Mouse (Mus musculus): ENCODE results near the gene Gm35315. TPM values are rescaled to one million over a fixed set of nuclear protein-coding genes. Genes with fewer than 3 reads are reported as not detected.

Gm35315 gene
- polyA plus RNA-seq, 1 experiment from 2014 or later: 0.16 TPM

DNA sequence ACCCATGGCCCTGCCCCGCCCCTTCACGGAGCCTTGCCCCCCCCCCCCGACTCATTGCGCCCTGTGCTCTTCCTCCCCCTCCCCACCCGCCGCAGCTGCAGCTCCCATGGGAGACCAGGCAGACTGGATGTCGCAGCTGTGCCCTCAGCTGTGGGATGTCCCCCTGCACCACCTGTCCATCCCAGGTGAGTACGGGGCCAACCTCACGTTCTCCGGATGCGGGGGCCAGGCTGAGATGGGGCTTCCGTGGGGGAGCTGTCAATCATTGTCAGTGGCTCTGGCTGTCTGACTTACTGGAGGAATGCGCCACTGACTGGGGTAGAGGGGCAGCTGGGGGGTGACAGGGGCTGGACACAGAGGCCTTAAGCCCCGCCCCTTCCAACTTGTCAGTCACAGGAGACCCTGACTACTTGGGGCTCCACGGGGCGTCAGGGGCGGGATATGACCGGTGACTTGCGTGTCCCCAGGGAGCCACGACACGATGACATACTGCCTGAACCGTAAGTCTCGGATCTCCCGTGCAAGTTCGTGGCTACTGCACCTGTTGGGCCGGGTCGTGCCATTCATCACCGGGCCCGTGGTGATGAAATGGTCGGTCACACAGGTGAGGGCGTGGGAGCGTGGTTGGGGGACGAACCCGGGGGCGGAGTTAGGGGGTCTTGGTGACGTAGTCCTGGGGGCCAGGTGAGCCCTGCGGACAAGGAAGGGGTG, 6.9 kb upstream of the Gm35315 start:
- H3K4me3 ChIP-seq (ENCODE audit: control insufficient read depth in 1 of 2, insufficient read depth in 1 of 2, low read depth in 1 of 2, low read length in 2 of 2): peak overlapping the region; percentile 31 to 32
- peaks cover 8 to 23% of the 10 kb centered on the region in 2 experiments for H3K4me1 ChIP-seq (ENCODE audit: control insufficient read depth in 2 of 2, insufficient read depth in 2 of 2, low read length in 2 of 2)
- peak overlapping the region; percentile 28; the same call in 1 of the 2 replicates for H3K9ac ChIP-seq (ENCODE audit: low read length)
- peak overlapping the region; percentile 74 for H3K4me2 ChIP-seq (ENCODE audit: low read length)
- H3K9me3 ChIP-seq (ENCODE audit: control insufficient read depth, low read length): no peaks in the 10 kb centered on the region
- WGBS: 2% methylated on average over 35 of the region's 37 CpGs
- H3K27ac ChIP-seq (replicated peaks in 1 of 2; ENCODE audit: control insufficient read depth in 1 of 2, insufficient read depth in 1 of 2, low read depth in 2 of 2, low read length in 2 of 2): no peak overlapping the region
- ATAC-seq (ENCODE audit: insufficient number of reproducible peaks, insufficient read depth, low FRiP score, low read depth): 0 out of 2 replicates have a peak, but pooled peaks have one; percentile 18
- no peaks in the 10 kb centered on the region for H3K27me3 ChIP-seq (ENCODE audit: control insufficient read depth, insufficient read depth, low read length)
- peaks cover 33% of the 10 kb centered on the region for H3K36me3 ChIP-seq (ENCODE audit: control insufficient read depth, insufficient read depth, low read length)

DNA sequence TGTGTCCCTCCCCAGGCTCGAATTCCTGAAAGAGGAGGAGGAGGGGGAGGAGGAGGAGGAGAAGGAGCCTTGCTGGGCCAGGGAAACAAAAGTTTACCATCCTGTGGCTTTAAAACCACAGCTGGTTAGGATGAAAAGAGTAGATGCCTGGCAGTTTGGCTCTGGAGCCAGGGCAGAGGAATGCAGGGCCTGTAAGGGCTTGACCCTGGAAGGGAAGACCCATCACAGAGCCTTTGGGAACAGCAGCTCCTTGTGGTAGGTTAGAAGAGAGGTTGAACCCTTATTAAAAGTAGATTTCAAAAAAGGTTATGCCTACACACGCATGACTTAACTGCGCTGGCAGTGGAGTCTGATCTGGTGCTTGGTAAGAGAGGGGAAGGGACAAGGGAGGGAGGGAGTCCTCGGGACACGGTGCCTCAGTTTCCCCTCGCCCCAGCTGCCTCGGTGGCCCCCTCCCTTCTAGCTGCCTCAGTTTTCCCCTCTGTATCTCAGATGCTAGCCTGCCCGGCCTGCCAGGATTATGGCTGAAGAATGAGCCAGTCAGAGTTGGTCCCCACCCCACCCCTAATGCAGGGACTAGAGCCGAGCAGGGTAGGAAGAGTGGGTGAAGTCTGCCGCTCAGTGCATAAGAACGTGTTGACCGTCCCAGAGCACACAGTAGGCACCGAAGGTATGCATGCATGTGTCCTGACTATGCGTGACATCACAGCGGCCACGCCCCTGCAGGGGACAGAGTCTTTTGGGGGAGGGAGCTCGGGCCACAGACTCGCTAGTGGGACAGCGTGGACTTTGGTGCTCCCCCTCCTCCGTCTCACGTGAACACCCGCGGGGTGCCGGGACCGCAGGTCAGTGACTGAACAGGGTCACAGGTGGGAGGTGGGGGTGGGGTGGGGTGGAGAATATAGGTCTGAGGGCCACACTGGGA, 5.7 kb upstream of the Gm35315 start, which contains the start of gene Plcxd1:
TSS of gene Plcxd1 (plus strand) at position 314 of the 925 bp plus-strand sequence.
- H3K4me3 ChIP-seq (ENCODE audit: control insufficient read depth in 1 of 2, insufficient read depth in 1 of 2, low read depth in 1 of 2, low read length in 2 of 2): peak within 1 kb of the TSS in 1 of 2 experiments; percentile 31; a peak in 2 of 4 replicates
- H3K27me3 ChIP-seq (ENCODE audit: control insufficient read depth, insufficient read depth, low read length): no peaks in the 10 kb centered on the region
- H3K9me3 ChIP-seq (ENCODE audit: control insufficient read depth, low read length): no peaks in the 10 kb centered on the region
- peaks cover 22% of the 10 kb centered on the region for H3K36me3 ChIP-seq (ENCODE audit: control insufficient read depth, insufficient read depth, low read length)
- no peak for ATAC-seq (ENCODE audit: insufficient number of reproducible peaks, insufficient read depth, low FRiP score, low read depth)
- H3K4me1 ChIP-seq (ENCODE audit: control insufficient read depth in 2 of 2, insufficient read depth in 2 of 2, low read length in 2 of 2): peaks cover 10 to 25% of the 10 kb centered on the region in 2 experiments
- no peak within 1 kb of the TSS for H3K9ac ChIP-seq (ENCODE audit: low read length)
- 10% methylated on average over 25 of the region's 25 CpGs for WGBS
- no peak within 1 kb of the TSS for H3K27ac ChIP-seq (replicated peaks in 1 of 2; ENCODE audit: control insufficient read depth in 1 of 2, insufficient read depth in 1 of 2, low read depth in 2 of 2, low read length in 2 of 2)
- H3K4me2 ChIP-seq (ENCODE audit: low read length): peak within 1 kb of the TSS; percentile 74

DNA sequence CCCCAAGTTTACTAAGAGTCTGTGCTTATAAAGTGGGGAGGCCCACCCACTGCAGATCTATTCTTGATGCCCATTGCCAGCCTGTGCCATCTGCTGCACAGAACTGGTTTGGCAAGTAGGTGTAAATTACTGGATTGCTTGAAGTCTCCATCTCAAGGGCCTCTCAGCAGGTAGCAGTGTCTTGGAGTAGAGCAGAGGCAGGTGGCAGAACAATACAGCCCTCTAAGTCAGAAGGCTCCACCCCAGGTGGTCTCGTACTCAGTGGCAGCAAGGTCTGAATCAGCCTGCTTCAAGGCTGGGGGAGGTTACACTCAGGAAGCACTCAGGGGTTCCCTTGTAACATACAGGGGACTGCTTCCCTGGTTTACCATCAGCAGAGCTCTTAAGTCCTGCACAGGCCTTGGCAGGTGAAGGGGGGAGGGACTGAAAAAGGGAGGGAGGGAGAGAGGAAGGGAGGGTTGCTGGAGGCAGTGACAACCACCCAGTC, 4.8 kb upstream of the Gm35315 start:
- Histone ChIP-seq H3K4me3 (ENCODE audit: control insufficient read depth in 1 of 2, insufficient read depth in 1 of 2, low read depth in 1 of 2, low read length in 2 of 2) (no peak overlapping the region), H3K27me3 (ENCODE audit: control insufficient read depth, insufficient read depth, low read length) (no peaks in the 10 kb centered on the region), H3K9ac (ENCODE audit: low read length) (no peak overlapping the region), H3K4me2 (ENCODE audit: low read length) (no peak overlapping the region), H3K9me3 (ENCODE audit: control insufficient read depth, low read length) (no peaks in the 10 kb centered on the region), H3K27ac (replicated peaks in 1 of 2; ENCODE audit: control insufficient read depth in 1 of 2, insufficient read depth in 1 of 2, low read depth in 2 of 2, low read length in 2 of 2) (no peak overlapping the region), H3K4me1 (ENCODE audit: control insufficient read depth in 2 of 2, insufficient read depth in 2 of 2, low read length in 2 of 2) (peaks cover 12 to 28% of the 10 kb centered on the region in 2 experiments), H3K36me3 (ENCODE audit: control insufficient read depth, insufficient read depth, low read length) (peaks cover 13% of the 10 kb centered on the region)
- WGBS: 56% methylated on average over 1 of the region's 1 CpGs
- no peak for ATAC-seq (ENCODE audit: insufficient number of reproducible peaks, insufficient read depth, low FRiP score, low read depth)

DNA sequence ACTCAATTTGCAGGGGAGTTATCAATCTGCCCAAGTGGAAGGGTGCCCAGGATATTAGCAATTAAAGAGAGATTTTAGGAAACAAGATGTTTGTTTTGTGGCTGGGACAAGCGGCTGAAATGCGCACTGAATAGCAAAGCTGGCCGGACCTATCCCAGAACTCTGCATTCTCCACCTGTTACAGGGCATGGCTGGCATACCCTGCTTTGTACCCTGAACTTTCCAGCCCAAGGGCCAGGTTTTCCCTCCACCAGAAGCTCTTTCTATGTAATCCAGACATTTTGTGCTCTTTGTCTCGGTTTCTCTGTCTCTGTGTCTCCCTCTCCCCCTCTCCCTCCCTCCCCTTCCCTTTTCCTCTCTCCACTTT, 610 bp upstream of the Gm35315 start:
- 5% methylated on average over 4 of the region's 4 CpGs for WGBS
- H3K4me3 ChIP-seq (ENCODE audit: control insufficient read depth in 1 of 2, insufficient read depth in 1 of 2, low read depth in 1 of 2, low read length in 2 of 2): peak overlapping the region; percentile 54 to 70
- H3K4me1 ChIP-seq (ENCODE audit: control insufficient read depth in 2 of 2, insufficient read depth in 2 of 2, low read length in 2 of 2): peaks cover 3 to 6% of the 10 kb centered on the region in 2 experiments; a peak in 3 of 4 replicates
- H3K27me3 ChIP-seq (ENCODE audit: control insufficient read depth, insufficient read depth, low read length): no peaks in the 10 kb centered on the region
- no peaks in the 10 kb centered on the region for H3K9me3 ChIP-seq (ENCODE audit: control insufficient read depth, low read length)
- peak overlapping the region; percentile 64 for H3K9ac ChIP-seq (ENCODE audit: low read length)
- peak overlapping the region in 1 of 2 experiments; percentile 10; a peak in 1 of 4 replicates for H3K27ac ChIP-seq (replicated peaks in 1 of 2; ENCODE audit: control insufficient read depth in 1 of 2, insufficient read depth in 1 of 2, low read depth in 2 of 2, low read length in 2 of 2)
- no peaks in the 10 kb centered on the region for H3K36me3 ChIP-seq (ENCODE audit: control insufficient read depth, insufficient read depth, low read length)
- H3K4me2 ChIP-seq (ENCODE audit: low read length): peak overlapping the region; percentile 69
- ATAC-seq (ENCODE audit: insufficient number of reproducible peaks, insufficient read depth, low FRiP score, low read depth): peak; percentile 32; the same call in 1 of the 2 replicates

DNA sequence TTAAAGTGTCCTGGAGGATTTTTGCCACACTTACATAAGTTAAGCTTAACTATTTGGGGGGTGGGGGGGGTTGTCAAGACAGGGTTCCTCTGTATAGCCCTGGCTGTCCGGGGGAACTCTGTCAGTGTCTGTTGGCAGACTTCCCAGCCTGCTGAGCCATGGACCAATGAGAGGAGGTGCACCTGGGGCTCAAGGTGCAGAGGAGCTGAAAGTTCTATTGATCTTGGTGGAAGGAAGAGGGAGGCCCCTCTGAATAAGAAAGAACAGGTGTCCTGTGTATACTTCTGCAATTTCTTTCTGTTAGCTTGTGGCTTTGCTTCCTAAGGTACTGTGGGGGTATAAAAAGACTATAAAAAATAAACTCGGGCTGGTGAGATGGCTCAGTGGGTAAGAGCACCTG, 2.7 kb downstream of the Gm35315 start:
- H3K36me3 ChIP-seq (ENCODE audit: control insufficient read depth, insufficient read depth, low read length): no peaks in the 10 kb centered on the region
- no peak for ATAC-seq (ENCODE audit: insufficient number of reproducible peaks, insufficient read depth, low FRiP score, low read depth)
- H3K4me3 ChIP-seq (ENCODE audit: control insufficient read depth in 1 of 2, insufficient read depth in 1 of 2, low read depth in 1 of 2, low read length in 2 of 2): no peak overlapping the region
- no peaks in the 10 kb centered on the region for H3K27me3 ChIP-seq (ENCODE audit: control insufficient read depth, insufficient read depth, low read length)
- H3K4me1 ChIP-seq (ENCODE audit: control insufficient read depth in 2 of 2, insufficient read depth in 2 of 2, low read length in 2 of 2): peaks cover 3 to 6% of the 10 kb centered on the region in 2 experiments; a peak in 3 of 4 replicates
- no peak overlapping the region for H3K27ac ChIP-seq (replicated peaks in 1 of 2; ENCODE audit: control insufficient read depth in 1 of 2, insufficient read depth in 1 of 2, low read depth in 2 of 2, low read length in 2 of 2)
- WGBS: 52% methylated on average over 2 of the region's 2 CpGs
- no peak overlapping the region for H3K9ac ChIP-seq (ENCODE audit: low read length)
- H3K9me3 ChIP-seq (ENCODE audit: control insufficient read depth, low read length): no peaks in the 10 kb centered on the region
- H3K4me2 ChIP-seq (ENCODE audit: low read length): no peak overlapping the region

DNA sequence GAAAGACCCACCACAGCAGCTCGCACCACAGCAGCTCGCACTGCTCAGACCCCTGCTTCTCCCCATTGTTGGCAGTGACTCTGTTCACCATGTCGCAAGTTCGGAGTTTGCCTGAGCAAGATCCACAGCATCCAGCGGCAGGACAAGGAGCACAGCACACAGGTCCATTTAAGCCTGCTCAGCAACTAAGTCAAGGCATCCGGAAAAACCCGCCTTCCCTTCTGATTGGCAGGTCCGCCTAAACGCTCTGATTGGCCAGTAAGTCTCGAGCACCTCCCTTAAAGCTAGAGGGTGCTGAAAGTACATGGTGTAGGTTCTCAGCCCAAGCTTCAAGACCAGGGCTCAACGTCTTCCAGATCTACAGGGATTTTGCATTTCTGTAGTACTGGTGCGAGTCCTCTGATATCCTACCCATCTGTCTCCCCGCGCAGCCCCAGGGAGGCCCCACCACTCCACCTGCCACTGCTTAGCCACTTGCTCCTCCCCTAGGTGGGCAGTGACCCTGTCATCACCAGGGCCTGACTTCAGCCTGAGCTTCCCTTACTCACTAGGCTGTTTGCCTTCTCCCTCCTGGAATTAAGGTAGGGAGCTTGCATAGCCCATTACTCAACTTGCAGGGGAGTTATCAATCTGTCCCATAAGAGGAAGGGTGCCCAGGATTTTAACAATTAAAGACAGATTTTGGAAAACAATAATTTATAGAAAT, 7.9 kb downstream of the Gm35315 start:
- H3K27ac ChIP-seq (replicated peaks in 1 of 2; ENCODE audit: control insufficient read depth in 1 of 2, insufficient read depth in 1 of 2, low read depth in 2 of 2, low read length in 2 of 2): no peak overlapping the region
- no peak overlapping the region for H3K9ac ChIP-seq (ENCODE audit: low read length)
- H3K36me3 ChIP-seq (ENCODE audit: control insufficient read depth, insufficient read depth, low read length): no peaks in the 10 kb centered on the region
- no peaks in the 10 kb centered on the region for H3K4me1 ChIP-seq (ENCODE audit: control insufficient read depth in 2 of 2, insufficient read depth in 2 of 2, low read length in 2 of 2)
- H3K27me3 ChIP-seq (ENCODE audit: control insufficient read depth, insufficient read depth, low read length): no peaks in the 10 kb centered on the region
- no peak for ATAC-seq (ENCODE audit: insufficient number of reproducible peaks, insufficient read depth, low FRiP score, low read depth)
- H3K4me3 ChIP-seq (ENCODE audit: control insufficient read depth in 1 of 2, insufficient read depth in 1 of 2, low read depth in 1 of 2, low read length in 2 of 2): no peak overlapping the region
- H3K4me2 ChIP-seq (ENCODE audit: low read length): no peak overlapping the region
- peaks cover 8% of the 10 kb centered on the region; the same call in 1 of the 2 replicates for H3K9me3 ChIP-seq (ENCODE audit: control insufficient read depth, low read length)
- WGBS: 23% methylated on average over 14 of the region's 14 CpGs

DNA sequence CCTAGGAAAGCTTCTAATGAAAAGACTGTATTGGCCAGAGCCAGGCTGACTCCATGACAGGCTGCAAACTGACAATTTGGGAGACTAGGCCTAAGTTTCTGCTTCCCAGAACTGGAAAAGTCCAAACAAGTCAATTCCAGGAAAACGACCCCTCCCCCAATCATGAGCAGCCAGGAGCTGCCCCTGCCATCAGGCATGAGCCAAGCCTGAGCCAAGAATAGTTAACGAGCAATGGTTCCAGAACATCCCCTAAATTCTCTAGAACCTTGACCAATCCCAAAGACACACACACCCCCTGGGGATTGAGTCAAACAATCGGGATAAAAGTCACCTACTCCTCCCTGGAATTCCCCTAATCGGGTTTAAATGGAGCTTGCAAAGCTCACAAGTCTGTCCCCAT, 11.3 kb downstream of the Gm35315 start:
- ATAC-seq (ENCODE audit: insufficient number of reproducible peaks, insufficient read depth, low FRiP score, low read depth): no peak
- 80% methylated on average over 4 of the region's 4 CpGs for WGBS

More for the DNA sequence above, 11.3 kb downstream of the Gm35315 start:
- H3K4me1 ChIP-seq (ENCODE audit: control insufficient read depth in 2 of 2, insufficient read depth in 2 of 2, low read length in 2 of 2): no peaks in the 10 kb centered on the region
- H3K36me3 ChIP-seq (ENCODE audit: control insufficient read depth, insufficient read depth, low read length): no peaks in the 10 kb centered on the region
- no peaks in the 10 kb centered on the region for H3K27me3 ChIP-seq (ENCODE audit: control insufficient read depth, insufficient read depth, low read length)
- peaks cover 24% of the 10 kb centered on the region for H3K9me3 ChIP-seq (ENCODE audit: control insufficient read depth, low read length)
- no peak overlapping the region for H3K9ac ChIP-seq (ENCODE audit: low read length)
- H3K27ac ChIP-seq (replicated peaks in 1 of 2; ENCODE audit: control insufficient read depth in 1 of 2, insufficient read depth in 1 of 2, low read depth in 2 of 2, low read length in 2 of 2): no peak overlapping the region
- H3K4me3 ChIP-seq (ENCODE audit: control insufficient read depth in 1 of 2, insufficient read depth in 1 of 2, low read depth in 1 of 2, low read length in 2 of 2): no peak overlapping the region
- H3K4me2 ChIP-seq (ENCODE audit: low read length): no peak overlapping the region
